13 mouse cellular contexts compared by ENCODE assay signal in genomic region chr10:77569973-77570658, GRCm38 (mm10). TPM values are rescaled to one million over a fixed set of nuclear protein-coding genes. Genes with fewer than 3 reads are reported as not detected.
DNase-seq lines count a peak whose midpoint lies in the region; ATAC-seq and TF ChIP-seq lines count a peak whose summit lies in the region.
"Had no signal": no experiment of that assay in that cellular context is flagged by ENCODE, and none has a peak within 500 bp of the region (broad histone marks: within the 10 kb centered on the region; RNA-seq: fewer than 3 reads in every experiment).

No protein-coding gene starts in this region.

- H3K4me2 ChIP-seq in lung, postnatal 0 days (replicated peaks; ENCODE audit: low read depth, low read length) = no peak overlapping the region
- H3K4me2 ChIP-seq in intestine, embryonic 16.5 days (ENCODE audit: low read depth, low read length) = peak overlapping the region; percentile 32
- H3K4me2 ChIP-seq in hindbrain, postnatal 0 days (ENCODE audit: low read depth, low read length) = no peak overlapping the region
- no peak overlapping the region for H3K4me2 ChIP-seq in heart, embryonic 11.5 days
- H3K4me2 ChIP-seq in forebrain, embryonic 14.5 days (ENCODE audit: low read length) = no peak overlapping the region

- H3K9ac ChIP-seq in lung, postnatal 0 days (replicated peaks; ENCODE audit: low read depth) = no peak overlapping the region
- 0 out of 2 replicates have a peak overlapping the region, but pooled peaks have one; percentile 5 for H3K9ac ChIP-seq in intestine, embryonic 16.5 days (ENCODE audit: low read depth, low read length)
- no peak overlapping the region for H3K9ac ChIP-seq in hindbrain, postnatal 0 days (replicated peaks; ENCODE audit: low read length)
- H3K9ac ChIP-seq in heart, embryonic 11.5 days (ENCODE audit: low read depth, low read length) = no peak overlapping the region
- H3K9ac ChIP-seq in forebrain, embryonic 14.5 days (ENCODE audit: low read length) = no peak overlapping the region

- no peak for TF ChIP-seq EP300 in lung, postnatal 0 days (IDR thresholded peaks at IDR 0.05)

- no peaks in the 10 kb centered on the region for H3K9me3 ChIP-seq in lung, postnatal 0 days (ENCODE audit: low read length)
- no peaks in the 10 kb centered on the region for H3K9me3 ChIP-seq in intestine, embryonic 16.5 days (ENCODE audit: control insufficient read depth, low read length)
- no peaks in the 10 kb centered on the region for H3K9me3 ChIP-seq in hindbrain, postnatal 0 days (ENCODE audit: low read length)
- no peaks in the 10 kb centered on the region for H3K9me3 ChIP-seq in forebrain, embryonic 10.5 days
- no peaks in the 10 kb centered on the region for H3K9me3 ChIP-seq in heart, embryonic 11.5 days (replicated peaks; ENCODE audit: control insufficient read depth, low read length)
- no peaks in the 10 kb centered on the region for H3K9me3 ChIP-seq in forebrain, embryonic 14.5 days (replicated peaks; ENCODE audit: control insufficient read depth, low read length)
- H3K9me3 ChIP-seq: hindbrain, embryonic 10.5 days had no signal

- no peaks in the 10 kb centered on the region for H3K4me1 ChIP-seq in lung, postnatal 0 days (ENCODE audit: insufficient read depth, low read depth, low read length)
- H3K4me1 ChIP-seq in intestine, embryonic 16.5 days (ENCODE audit: control insufficient read depth, insufficient read depth, low read length) = peaks cover 23% of the 10 kb centered on the region
- no peaks in the 10 kb centered on the region for H3K4me1 ChIP-seq in hindbrain, postnatal 0 days (ENCODE audit: insufficient read depth, low read length)
- peaks cover 26% of the 10 kb centered on the region for H3K4me1 ChIP-seq in forebrain, embryonic 10.5 days
- no peaks in the 10 kb centered on the region; the same call in 1 of the 2 replicates for H3K4me1 ChIP-seq in heart, embryonic 11.5 days (ENCODE audit: control insufficient read depth, insufficient read depth, low read length)
- H3K4me1 ChIP-seq in forebrain, embryonic 14.5 days (ENCODE audit: control insufficient read depth, insufficient read depth, low read length) = no peaks in the 10 kb centered on the region

- DNase-seq in lung, postnatal 0 days (ENCODE audit: low spot score) = peak; percentile 36
- DNase-seq in lung, postnatal 25 days (ENCODE audit: low spot score) = no peak
- peak; percentile 76 for DNase-seq in kidney, postnatal 36 days
- DNase-seq in hindbrain, postnatal 0 days (ENCODE audit: low spot score) = no peak
- no peak for DNase-seq in forebrain, embryonic 10.5 days (ENCODE audit: extremely low spot score, low spot score)
- DNase-seq in forebrain, embryonic 14.5 days (ENCODE audit: low spot score) = no peak
- DNase-seq: cerebellum, postnatal 36 days; heart, adult 18-20 months; lung, adult 2 months had no signal

- 29% methylated on average over 6 of the region's 6 CpGs for WGBS in lung, postnatal 0 days
- 30% methylated on average over 6 of the region's 6 CpGs for WGBS in intestine, embryonic 16.5 days
- WGBS in hindbrain, postnatal 0 days = 64% methylated on average over 6 of the region's 6 CpGs
- 55% methylated on average over 6 of the region's 6 CpGs for WGBS in forebrain, embryonic 10.5 days
- 32% methylated on average over 6 of the region's 6 CpGs for WGBS in heart, embryonic 11.5 days (ENCODE audit: insufficient replicate concordance)
- WGBS in forebrain, embryonic 14.5 days = 59% methylated on average over 6 of the region's 6 CpGs

- no peak overlapping the region for H3K4me3 ChIP-seq in lung, postnatal 0 days (ENCODE audit: low read depth, low read length)
- no peak overlapping the region for H3K4me3 ChIP-seq in intestine, embryonic 16.5 days (ENCODE audit: low read length)
- H3K4me3 ChIP-seq in hindbrain, postnatal 0 days (ENCODE audit: low read length) = no peak overlapping the region
- H3K4me3 ChIP-seq in forebrain, embryonic 10.5 days = no peak overlapping the region
- H3K4me3 ChIP-seq in heart, embryonic 11.5 days (ENCODE audit: low read depth, low read length) = no peak overlapping the region
- H3K4me3 ChIP-seq in forebrain, embryonic 14.5 days (ENCODE audit: low read depth, low read length) = no peak overlapping the region
- H3K4me3 ChIP-seq: hindbrain, embryonic 10.5 days had no signal

- ATAC-seq in lung, postnatal 0 days = peak; percentile 47
- peak; percentile 83 for ATAC-seq in intestine, embryonic 16.5 days
- no peak for ATAC-seq in hindbrain, postnatal 0 days
- no peak for ATAC-seq in heart, embryonic 11.5 days (replicated peaks; ENCODE audit: insufficient number of reproducible peaks, low FRiP score, low TSS enrichment)
- no peak for ATAC-seq in forebrain, embryonic 14.5 days
- ATAC-seq: forebrain, embryonic 16.5 days had no signal

- H3K27me3 ChIP-seq in lung, postnatal 0 days (replicated peaks; ENCODE audit: insufficient read depth, low read length) = no peaks in the 10 kb centered on the region
- no peaks in the 10 kb centered on the region for H3K27me3 ChIP-seq in intestine, embryonic 16.5 days (replicated peaks; ENCODE audit: control insufficient read depth, insufficient read depth, low read length)
- no peaks in the 10 kb centered on the region for H3K27me3 ChIP-seq in hindbrain, postnatal 0 days (ENCODE audit: insufficient read depth, low read length)
- H3K27me3 ChIP-seq in forebrain, embryonic 10.5 days (ENCODE audit: poor library complexity, severe bottlenecking) = no peaks in the 10 kb centered on the region
- H3K27me3 ChIP-seq in heart, embryonic 11.5 days (ENCODE audit: control insufficient read depth, insufficient read depth, low read length) = peaks cover 5% of the 10 kb centered on the region; the same call in 1 of the 2 replicates
- H3K27me3 ChIP-seq in forebrain, embryonic 14.5 days (replicated peaks; ENCODE audit: control insufficient read depth, insufficient read depth, low read length) = no peaks in the 10 kb centered on the region

- TF ChIP-seq CTCF in lung, postnatal 0 days (IDR thresholded peaks at IDR 0.05) = no peak
- TF ChIP-seq CTCF in hindbrain, postnatal 0 days (IDR thresholded peaks at IDR 0.05; ENCODE audit: low read depth) = no peak

- H3K27ac ChIP-seq in lung, postnatal 0 days (ENCODE audit: low read length) = no peak overlapping the region
- peak overlapping the region; percentile 89 for H3K27ac ChIP-seq in intestine, embryonic 16.5 days (ENCODE audit: low read length)
- no peak overlapping the region for H3K27ac ChIP-seq in hindbrain, postnatal 0 days
- no peak overlapping the region for H3K27ac ChIP-seq in forebrain, embryonic 10.5 days
- H3K27ac ChIP-seq in heart, embryonic 11.5 days (ENCODE audit: low read depth, low read length) = no peak overlapping the region
- H3K27ac ChIP-seq in forebrain, embryonic 14.5 days (ENCODE audit: low read depth, low read length) = no peak overlapping the region

- no peaks in the 10 kb centered on the region for H3K36me3 ChIP-seq in lung, postnatal 0 days (ENCODE audit: insufficient read depth, low read length)
- no peaks in the 10 kb centered on the region for H3K36me3 ChIP-seq in intestine, embryonic 16.5 days (ENCODE audit: control insufficient read depth, insufficient read depth, low read length)
- H3K36me3 ChIP-seq in hindbrain, postnatal 0 days (ENCODE audit: insufficient read depth, low read length) = no peaks in the 10 kb centered on the region
- no peaks in the 10 kb centered on the region for H3K36me3 ChIP-seq in forebrain, embryonic 10.5 days (replicated peaks)
- H3K36me3 ChIP-seq in heart, embryonic 11.5 days (ENCODE audit: control insufficient read depth, insufficient read depth, low read length) = no peaks in the 10 kb centered on the region
- H3K36me3 ChIP-seq in forebrain, embryonic 14.5 days (ENCODE audit: control insufficient read depth, insufficient read depth, low read length) = no peaks in the 10 kb centered on the region
- H3K36me3 ChIP-seq: hindbrain, embryonic 10.5 days had no signal

RNA-seq across cellular contexts. Expression of gene Pttg1ip, which starts 11.4 kb away (rescaled TPM):
- 189 and 207 TPM in 2 replicates for polyA plus RNA-seq in lung, postnatal 0 days (2015; fragmentation: Nextera tagmentation; extraction: Ambion mirVana)
- 177 and 181 TPM in 2 replicates for polyA plus RNA-seq in intestine, embryonic 16.5 days (2015; fragmentation: Nextera tagmentation; extraction: Ambion mirVana)
- total RNA-seq in hindbrain, postnatal 0 days (2014; rRNA removed) = 85.9 and 94.0 TPM in 2 replicates
- polyA plus RNA-seq in hindbrain, postnatal 0 days (2015; fragmentation: Nextera tagmentation; extraction: Ambion mirVana) = 87.3 and 87.5 TPM in 2 replicates
- polyA plus RNA-seq in forebrain, embryonic 10.5 days (2016; fragmentation: Nextera tagmentation; extraction: Ambion mirVana) = 62.0 and 64.5 TPM in 2 replicates
- 108 and 113 TPM in 2 replicates for polyA plus RNA-seq in heart, embryonic 11.5 days (2014; fragmentation: Nextera tagmentation; extraction: Ambion mirVana)
- polyA plus RNA-seq in forebrain, embryonic 14.5 days (2014; fragmentation: Nextera tagmentation; extraction: Ambion mirVana) = 74.1 and 85.5 TPM in 2 replicates

RNA-seq across cellular contexts. Expression of gene Sumo3, which starts 35.8 kb away (rescaled TPM):
- polyA plus RNA-seq in lung, postnatal 0 days (2015; fragmentation: Nextera tagmentation; extraction: Ambion mirVana) = 185 and 209 TPM in 2 replicates
- polyA plus RNA-seq in intestine, embryonic 16.5 days (2015; fragmentation: Nextera tagmentation; extraction: Ambion mirVana) = 330 and 356 TPM in 2 replicates
- 217 and 218 TPM in 2 replicates for total RNA-seq in hindbrain, postnatal 0 days (2014; rRNA removed)
- polyA plus RNA-seq in hindbrain, postnatal 0 days (2015; fragmentation: Nextera tagmentation; extraction: Ambion mirVana) = 330 and 348 TPM in 2 replicates
- 439 and 448 TPM in 2 replicates for polyA plus RNA-seq in forebrain, embryonic 10.5 days (2016; fragmentation: Nextera tagmentation; extraction: Ambion mirVana)
- polyA plus RNA-seq in heart, embryonic 11.5 days (2014; fragmentation: Nextera tagmentation; extraction: Ambion mirVana) = 165 and 212 TPM in 2 replicates
- polyA plus RNA-seq in forebrain, embryonic 14.5 days (2014; fragmentation: Nextera tagmentation; extraction: Ambion mirVana) = 277 and 308 TPM in 2 replicates

RNA-seq across cellular contexts. Expression of gene Gm49325, which starts 35.9 kb away (rescaled TPM):
- 4.9 and 6.4 TPM in 2 replicates for polyA plus RNA-seq in lung, postnatal 0 days (2015; fragmentation: Nextera tagmentation; extraction: Ambion mirVana)
- polyA plus RNA-seq in intestine, embryonic 16.5 days (2015; fragmentation: Nextera tagmentation; extraction: Ambion mirVana) = 1.9 TPM in 1 of 2 replicates, not detected in the other
- total RNA-seq in hindbrain, postnatal 0 days (2014; rRNA removed) = 4.0 TPM in 1 of 2 replicates, not detected in the other
- polyA plus RNA-seq in hindbrain, postnatal 0 days (2015; fragmentation: Nextera tagmentation; extraction: Ambion mirVana) = 11.1 and 12.8 TPM in 2 replicates
- polyA plus RNA-seq in forebrain, embryonic 10.5 days (2016; fragmentation: Nextera tagmentation; extraction: Ambion mirVana) = 3.1 and 3.4 TPM in 2 replicates
- not detected in 2 replicates for polyA plus RNA-seq in heart, embryonic 11.5 days (2014; fragmentation: Nextera tagmentation; extraction: Ambion mirVana)
- 1.7 and 16.2 TPM in 2 replicates for polyA plus RNA-seq in forebrain, embryonic 14.5 days (2014; fragmentation: Nextera tagmentation; extraction: Ambion mirVana)
- polyA plus RNA-seq: lung, adult 2 months had no signal

RNA-seq across cellular contexts. Expression of gene Itgb2, which starts 40.1 kb away (rescaled TPM):
- 19.1 and 21.1 TPM in 2 replicates for polyA plus RNA-seq in lung, postnatal 0 days (2015; fragmentation: Nextera tagmentation; extraction: Ambion mirVana)
- polyA plus RNA-seq in intestine, embryonic 16.5 days (2015; fragmentation: Nextera tagmentation; extraction: Ambion mirVana) = 3.8 and 3.9 TPM in 2 replicates
- total RNA-seq in hindbrain, postnatal 0 days (2014; rRNA removed) = 0.68 and 1.9 TPM in 2 replicates
- polyA plus RNA-seq in hindbrain, postnatal 0 days (2015; fragmentation: Nextera tagmentation; extraction: Ambion mirVana) = 0.87 and 1.0 TPM in 2 replicates
- polyA plus RNA-seq in forebrain, embryonic 10.5 days (2016; fragmentation: Nextera tagmentation; extraction: Ambion mirVana) = 0.44 and 0.76 TPM in 2 replicates
- 2.3 and 2.4 TPM in 2 replicates for polyA plus RNA-seq in heart, embryonic 11.5 days (2014; fragmentation: Nextera tagmentation; extraction: Ambion mirVana)
- polyA plus RNA-seq in forebrain, embryonic 14.5 days (2014; fragmentation: Nextera tagmentation; extraction: Ambion mirVana) = 0.67 and 0.89 TPM in 2 replicates

RNA-seq across cellular contexts. Expression of gene Ube2g2, which starts 52.0 kb away (rescaled TPM):
- 59.8 and 65.6 TPM in 2 replicates for polyA plus RNA-seq in lung, postnatal 0 days (2015; fragmentation: Nextera tagmentation; extraction: Ambion mirVana)
- polyA plus RNA-seq in intestine, embryonic 16.5 days (2015; fragmentation: Nextera tagmentation; extraction: Ambion mirVana) = 61.5 and 68.6 TPM in 2 replicates
- total RNA-seq in hindbrain, postnatal 0 days (2014; rRNA removed) = 45.1 and 48.3 TPM in 2 replicates
- polyA plus RNA-seq in hindbrain, postnatal 0 days (2015; fragmentation: Nextera tagmentation; extraction: Ambion mirVana) = 65.8 and 73.8 TPM in 2 replicates
- polyA plus RNA-seq in forebrain, embryonic 10.5 days (2016; fragmentation: Nextera tagmentation; extraction: Ambion mirVana) = 102 and 104 TPM in 2 replicates
- polyA plus RNA-seq in heart, embryonic 11.5 days (2014; fragmentation: Nextera tagmentation; extraction: Ambion mirVana) = 38.0 and 42.9 TPM in 2 replicates
- 72.6 and 73.6 TPM in 2 replicates for polyA plus RNA-seq in forebrain, embryonic 14.5 days (2014; fragmentation: Nextera tagmentation; extraction: Ambion mirVana)

Comparison
In these comparisons a context has a peak if more than half of its experiments do, and no peak if none do; other contexts are left out.
1. DNase-seq: peak in lung, postnatal 0 days (single experiment) and kidney, postnatal 36 days (2 of 2); none in lung, postnatal 25 days (single experiment), hindbrain, postnatal 0 days (single experiment), forebrain, embryonic 10.5 days (single experiment) and forebrain, embryonic 14.5 days (single experiment).
2. ATAC-seq: peak in lung, postnatal 0 days (single experiment) and intestine, embryonic 16.5 days (single experiment); none in hindbrain, postnatal 0 days (single experiment), heart, embryonic 11.5 days (single experiment) and forebrain, embryonic 14.5 days (single experiment).